Mouse (Mus musculus) heart, embryonic 16.5 days (tissue): ENCODE measurements around the gene Polr2e. TPM values are rescaled to one million over a fixed set of nuclear protein-coding genes. Genes with fewer than 3 reads are reported as not detected.
A peak's percentile ranks its signal among the peaks of the same experiment; 100 is the strongest.

ENCODE experiments used
- ATAC-seq: fragments of 200-750 bp; cut with Nextera tagmentation; replicated peaks from 2 replicates; pipeline ENCODE4 v1.8.0; 2017; ENCODE audit warnings: moderate number of reproducible peaks; ENCODE audit not compliant: insufficient read depth, low FRiP score; ENCODE audit errors: extremely low read depth
- H3K27ac ChIP-seq: fragments of 300-500 bp; sonication (generic); 2 replicates; pipeline ENCODE4 v1.5.1; 2014; ENCODE audit warnings: mild to moderate bottlenecking, low read length, control low read depth, moderate library complexity
- H3K27me3 ChIP-seq: fragments of 300-500 bp; sonication (generic); 2 replicates; pipeline ENCODE4 v1.6.1; 2014; ENCODE audit warnings: low read length, mixed read lengths; ENCODE audit not compliant: control insufficient read depth, insufficient read depth
- H3K36me3 ChIP-seq: fragments of 300-500 bp; sonication (generic); 2 replicates; pipeline ENCODE4 v1.6.1; 2014; ENCODE audit not compliant: control insufficient read depth, insufficient read depth
- H3K4me1 ChIP-seq: fragments of 300-500 bp; sonication (generic); 2 replicates; pipeline ENCODE4 v1.6.1; 2014; ENCODE audit warnings: low read length, mixed read lengths; ENCODE audit not compliant: control insufficient read depth, insufficient read depth
- H3K4me2 ChIP-seq: fragments of 300-500 bp; sonication (generic); 2 replicates; pipeline ENCODE4 v1.6.1; 2014; ENCODE audit warnings: low read depth, mild to moderate bottlenecking, control low read depth, low read length
- H3K4me3 ChIP-seq: fragments of 300-500 bp; sonication (generic); 2 replicates; pipeline ENCODE4 v1.5.1; 2014; ENCODE audit warnings: mild to moderate bottlenecking, control low read depth, low read length
- H3K9ac ChIP-seq: fragments of 300-500 bp; sonication (generic); 2 replicates; pipeline ENCODE4 v1.6.1; 2014; ENCODE audit warnings: low read length, control low read depth
- H3K9me3 ChIP-seq: fragments of 300-500 bp; sonication (generic); replicated peaks from 2 replicates; pipeline ENCODE4 v1.6.1; 2016; ENCODE audit warnings: low read length; ENCODE audit not compliant: control insufficient read depth
- WGBS: fragments of 180-500 bp; shearing (Covaris S2); extraction: QIAGEN DNeasy Blood & Tissue Kit; methylation state at CpG from one replicate; pipeline ENCODE4 v1.1.7; 2014; 5-methylcytosine and 5-hydroxymethylcytosine counted together
- polyA plus RNA-seq: library from polyadenylated mRNA; unstranded; fragments of >200 nt; fragmentation: Nextera tagmentation; extraction: Ambion mirVana; gene quantifications from 2 replicates; pipeline ENCODE4 v1.2.1, GENCODE M21; 2015

Gene Polr2e
- polyA plus RNA-seq, 1 experiment from 2014 or later, result 136 TPM

GRCm38 (mm10) chr10:80033511-80034391, 5.8 kb downstream of the Polr2e start:
- peaks cover 27% of the 10 kb centered on the region for H3K4me1 ChIP-seq
- H3K36me3 ChIP-seq, result peaks cover 29% of the 10 kb centered on the region
- WGBS, result 28% methylated on average over 9 of the region's 9 CpGs
- ATAC-seq, result peak; percentile 46
- H3K4me3 ChIP-seq, result no peak overlapping the region
- H3K27me3 ChIP-seq, result no peaks in the 10 kb centered on the region
- no peaks in the 10 kb centered on the region for H3K9me3 ChIP-seq
- 0 out of 2 replicates have a peak overlapping the region, but pooled peaks have one; percentile 3 for H3K9ac ChIP-seq
- peak overlapping the region; percentile 84 for H3K27ac ChIP-seq
- H3K4me2 ChIP-seq, result no peak overlapping the region

- H3K36me3 ChIP-seq, result peaks cover 29% of the 10 kb centered on the region
Observed at GRCm38 (mm10) chr10:80032799-80033480, 6.7 kb downstream of the Polr2e start.

GRCm38 (mm10) chr10:80030736-80031135, 8.9 kb downstream of the Polr2e start:
- no peak for ATAC-seq
- Histone ChIP-seq H3K27ac (no peak overlapping the region), H3K4me2 (no peak overlapping the region), H3K36me3 (peaks cover 10% of the 10 kb centered on the region; the same call in 1 of the 2 replicates), H3K9me3 (no peaks in the 10 kb centered on the region), H3K4me3 (no peak overlapping the region), H3K9ac (no peak overlapping the region), H3K4me1 (peaks cover 21% of the 10 kb centered on the region), H3K27me3 (no peaks in the 10 kb centered on the region)
- 80% methylated on average over 17 of the region's 17 CpGs for WGBS

More at GRCm38 (mm10) chr10:80032799-80033480, 6.7 kb downstream of the Polr2e start:
- peak; percentile 61 for ATAC-seq
- Histone ChIP-seq H3K9ac (peak overlapping the region; percentile 55), H3K9me3 (no peaks in the 10 kb centered on the region), H3K4me2 (peak overlapping the region; percentile 24; the same call in 1 of the 2 replicates), H3K4me1 (peaks cover 21% of the 10 kb centered on the region), H3K27me3 (no peaks in the 10 kb centered on the region), H3K27ac (peak overlapping the region; percentile 84), H3K4me3 (0 out of 2 replicates have a peak overlapping the region, but pooled peaks have one; percentile 2)
- 5% methylated on average over 5 of the region's 5 CpGs for WGBS

GRCm38 (mm10) chr10:80030191-80030590, 9.4 kb downstream of the Polr2e start:
- Histone ChIP-seq H3K4me1 (peaks cover 21% of the 10 kb centered on the region), H3K27me3 (no peaks in the 10 kb centered on the region), H3K4me3 (no peak overlapping the region), H3K9me3 (no peaks in the 10 kb centered on the region), H3K4me2 (no peak overlapping the region), H3K27ac (no peak overlapping the region), H3K9ac (no peak overlapping the region), H3K36me3 (0 out of 2 replicates have a peak, but pooled peaks cover 4% of the 10 kb centered on the region)
- 88% methylated on average over 9 of the region's 9 CpGs for WGBS
- ATAC-seq, result no peak

GRCm38 (mm10) chr10:80028521-80028846, 11.1 kb downstream of the Polr2e start:
- H3K27me3 ChIP-seq, result no peaks in the 10 kb centered on the region
- ATAC-seq, result no peak
- H3K9me3 ChIP-seq, result no peaks in the 10 kb centered on the region
- H3K4me1 ChIP-seq, result peaks cover 15% of the 10 kb centered on the region
- H3K27ac ChIP-seq, result no peak overlapping the region
- H3K9ac ChIP-seq, result no peak overlapping the region
- H3K4me3 ChIP-seq, result no peak overlapping the region
- no peak overlapping the region for H3K4me2 ChIP-seq
- 89% methylated on average over 13 of the region's 13 CpGs for WGBS
- H3K36me3 ChIP-seq, result 0 out of 2 replicates have a peak, but pooled peaks cover 4% of the 10 kb centered on the region

- H3K4me3 ChIP-seq, result no peak overlapping the region
- 75% methylated on average over 20 of the region's 20 CpGs for WGBS
- peaks cover 9% of the 10 kb centered on the region for H3K4me1 ChIP-seq
- ATAC-seq, result no peak
- no peaks in the 10 kb centered on the region; the same call in 1 of the 2 replicates for H3K9me3 ChIP-seq
- no peak overlapping the region for H3K27ac ChIP-seq
- 0 out of 2 replicates have a peak, but pooled peaks cover 4% of the 10 kb centered on the region for H3K36me3 ChIP-seq
- H3K9ac ChIP-seq, result no peak overlapping the region
- H3K27me3 ChIP-seq, result no peaks in the 10 kb centered on the region
- no peak overlapping the region for H3K4me2 ChIP-seq
Observed at GRCm38 (mm10) chr10:80027681-80028520, 11.7 kb downstream of the Polr2e start.

GRCm38 (mm10) chr10:80025889-80026288, 13.7 kb downstream of the Polr2e start:
- 68% methylated on average over 12 of the region's 12 CpGs for WGBS
- Histone ChIP-seq H3K4me1 (0 out of 2 replicates have a peak, but pooled peaks cover 2% of the 10 kb centered on the region), H3K4me3 (no peak overlapping the region), H3K9me3 (no peaks in the 10 kb centered on the region; the same call in 1 of the 2 replicates), H3K4me2 (no peak overlapping the region), H3K9ac (no peak overlapping the region), H3K27ac (no peak overlapping the region), H3K27me3 (no peaks in the 10 kb centered on the region), H3K36me3 (0 out of 2 replicates have a peak, but pooled peaks cover 3% of the 10 kb centered on the region)
- ATAC-seq, result no peak

GRCm38 (mm10) chr10:80025463-80025862, 14.1 kb downstream of the Polr2e start:
- H3K4me3 ChIP-seq, result no peak overlapping the region
- no peak overlapping the region for H3K4me2 ChIP-seq
- H3K4me1 ChIP-seq, result 0 out of 2 replicates have a peak, but pooled peaks cover 2% of the 10 kb centered on the region
- 80% methylated on average over 10 of the region's 10 CpGs for WGBS
- H3K36me3 ChIP-seq, result 0 out of 2 replicates have a peak, but pooled peaks cover 2% of the 10 kb centered on the region
- no peak for ATAC-seq
- H3K9me3 ChIP-seq, result no peaks in the 10 kb centered on the region; the same call in 1 of the 2 replicates
- no peak overlapping the region for H3K9ac ChIP-seq
- no peak overlapping the region for H3K27ac ChIP-seq
- H3K27me3 ChIP-seq, result no peaks in the 10 kb centered on the region
